Mouse (Mus musculus): ENCODE data around the gene Cdc34b. TPM values are rescaled to one million over a fixed set of nuclear protein-coding genes. Genes with fewer than 3 reads are reported as not detected.

The Cdc34b gene
- polyA plus RNA-seq, 1 experiment from 2014 or later, result 0.40 TPM

DNA sequence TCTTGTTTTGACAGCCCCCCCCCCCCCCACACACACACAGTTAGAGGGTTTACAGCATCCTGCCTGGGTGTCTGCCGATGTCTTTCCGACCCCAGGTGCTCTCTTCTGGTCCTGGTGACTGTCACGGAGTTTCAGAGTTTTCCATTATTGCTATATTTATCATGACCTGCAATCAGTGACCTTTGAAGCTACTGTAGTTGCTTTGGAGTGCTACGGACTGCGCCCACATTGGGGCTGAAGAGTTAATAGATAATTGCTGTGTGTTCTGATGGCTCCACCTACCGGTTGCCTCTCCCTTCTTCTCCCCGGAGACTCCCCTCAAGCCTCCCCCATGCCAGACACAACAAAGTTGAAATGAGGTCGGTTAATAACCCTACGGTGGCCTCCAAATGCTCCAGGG, 24.8 kb upstream of the Cdc34b start:
- H3K9me3 ChIP-seq, result no peaks in the 10 kb centered on the region; the same call in 1 of the 2 replicates
- H3K4me1 ChIP-seq, result peaks cover 24% of the 10 kb centered on the region
- no peaks in the 10 kb centered on the region for H3K36me3 ChIP-seq (replicated peaks)
- H3K27me3 ChIP-seq (replicated peaks; ENCODE audit: low read depth, poor library complexity, severe bottlenecking), result 0 out of 2 replicates have a peak, but pooled peaks cover 12% of the 10 kb centered on the region
- peak overlapping the region; percentile 65; the same call in 1 of the 2 replicates for H3K27ac ChIP-seq (replicated peaks)
- DNase-seq (ENCODE audit: low spot score), result peak; percentile 50
- H3K4me3 ChIP-seq, result peak overlapping the region; percentile 30
- 11% methylated on average over 9 of the region's 9 CpGs for WGBS

DNA sequence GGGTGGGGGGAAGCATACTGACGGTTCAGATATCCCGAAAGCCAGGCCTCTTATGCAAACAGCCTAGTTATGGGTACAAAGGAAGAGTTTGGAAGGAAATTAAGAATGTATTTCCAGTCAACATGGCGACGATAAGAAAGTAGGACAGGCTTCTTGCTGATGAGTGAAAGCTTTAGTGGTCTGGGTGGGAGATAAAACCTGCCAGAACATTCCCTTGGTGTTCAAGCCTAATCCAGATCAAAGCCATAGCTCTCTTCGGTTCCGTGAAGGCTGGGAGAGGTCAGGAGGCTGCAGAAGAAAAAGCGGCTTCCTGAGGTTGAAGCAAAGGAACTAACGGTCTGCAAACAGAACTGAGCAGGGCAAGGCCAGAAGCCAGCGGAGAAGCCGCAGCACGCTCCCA, 24.3 kb upstream of the Cdc34b start:
- H3K4me3 ChIP-seq, result peak overlapping the region; percentile 30
- 0 out of 2 replicates have a peak, but pooled peaks cover 12% of the 10 kb centered on the region for H3K27me3 ChIP-seq (replicated peaks; ENCODE audit: low read depth, poor library complexity, severe bottlenecking)
- DNase-seq (ENCODE audit: low spot score), result no peak
- H3K36me3 ChIP-seq (replicated peaks), result no peaks in the 10 kb centered on the region
- H3K9me3 ChIP-seq, result no peaks in the 10 kb centered on the region; the same call in 1 of the 2 replicates
- peaks cover 24% of the 10 kb centered on the region for H3K4me1 ChIP-seq
- 36% methylated on average over 11 of the region's 11 CpGs for WGBS
- H3K27ac ChIP-seq (replicated peaks), result peak overlapping the region; percentile 65

DNA sequence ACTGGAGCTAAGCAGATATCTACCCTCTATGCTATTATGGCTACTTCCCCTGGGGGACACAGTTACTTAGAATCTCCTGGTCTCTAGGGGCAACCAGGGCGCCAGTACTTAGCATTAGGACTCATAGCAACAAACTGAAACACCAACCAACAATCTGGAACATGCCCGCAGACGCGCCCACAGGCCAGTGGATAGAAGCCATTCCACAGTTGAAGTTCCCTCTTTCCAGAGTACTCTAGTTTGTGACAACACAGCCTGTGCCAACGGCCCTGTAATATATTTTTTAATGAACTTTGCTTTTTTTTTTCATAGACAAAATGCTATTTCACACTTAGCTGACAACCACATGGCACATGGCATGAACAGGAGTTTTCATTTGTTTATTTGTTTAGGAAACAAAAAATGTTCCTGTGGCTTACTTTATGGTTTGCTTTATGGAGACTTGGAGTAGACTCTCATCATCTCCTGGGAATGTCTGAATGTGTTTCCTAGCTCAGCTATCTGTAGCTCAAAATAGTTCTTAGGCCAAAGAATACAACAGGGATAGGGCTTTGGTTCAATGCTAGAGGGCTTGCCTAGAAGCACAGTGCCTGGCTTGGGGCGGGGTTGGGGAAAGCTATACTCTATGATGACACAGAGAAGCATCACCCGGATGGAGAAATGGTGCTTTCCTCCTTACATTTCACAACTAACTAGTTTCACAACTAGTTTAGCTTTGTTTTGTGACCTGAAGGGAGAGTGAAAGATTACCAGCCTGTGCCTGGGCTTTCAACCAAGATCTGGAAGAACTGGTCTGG, 23.3 kb upstream of the Cdc34b start:
- Histone ChIP-seq H3K36me3 (replicated peaks) (no peaks in the 10 kb centered on the region), H3K4me1 (peaks cover 20% of the 10 kb centered on the region), H3K9me3 (no peaks in the 10 kb centered on the region; the same call in 1 of the 2 replicates), H3K27ac (replicated peaks) (no peak overlapping the region), H3K27me3 (replicated peaks; ENCODE audit: low read depth, poor library complexity, severe bottlenecking) (0 out of 2 replicates have a peak, but pooled peaks cover 12% of the 10 kb centered on the region), H3K4me3 (no peak overlapping the region)
- DNase-seq (ENCODE audit: low spot score), result no peak
- WGBS, result 90% methylated on average over 7 of the region's 7 CpGs

DNA sequence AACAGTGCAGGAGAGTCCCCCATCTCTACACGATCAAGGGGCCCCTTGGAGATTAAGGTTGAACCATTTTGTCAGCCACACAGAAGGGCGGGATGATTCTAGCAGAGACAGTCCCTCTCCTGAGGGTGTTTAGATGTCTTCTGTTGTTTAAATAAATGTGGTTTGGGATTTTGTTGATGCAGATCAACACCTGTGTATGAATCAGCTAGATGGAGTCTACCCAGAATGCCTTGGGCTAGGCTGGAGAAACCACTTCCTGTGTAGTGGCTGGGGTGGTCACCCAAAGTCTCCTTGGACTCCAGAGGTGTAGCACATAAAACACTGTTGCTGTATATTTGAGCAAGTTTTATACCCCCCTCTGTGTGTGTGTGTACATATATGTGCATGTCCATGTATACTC, 22.4 kb upstream of the Cdc34b start:
- Histone ChIP-seq H3K4me1 (peaks cover 15% of the 10 kb centered on the region), H3K36me3 (replicated peaks) (no peaks in the 10 kb centered on the region), H3K9me3 (no peaks in the 10 kb centered on the region), H3K27ac (replicated peaks) (no peak overlapping the region), H3K4me3 (no peak overlapping the region), H3K27me3 (replicated peaks; ENCODE audit: low read depth, poor library complexity, severe bottlenecking) (0 out of 2 replicates have a peak, but pooled peaks cover 3% of the 10 kb centered on the region)
- WGBS, result 78% methylated on average over 2 of the region's 2 CpGs
- no peak for DNase-seq (ENCODE audit: low spot score)

DNA sequence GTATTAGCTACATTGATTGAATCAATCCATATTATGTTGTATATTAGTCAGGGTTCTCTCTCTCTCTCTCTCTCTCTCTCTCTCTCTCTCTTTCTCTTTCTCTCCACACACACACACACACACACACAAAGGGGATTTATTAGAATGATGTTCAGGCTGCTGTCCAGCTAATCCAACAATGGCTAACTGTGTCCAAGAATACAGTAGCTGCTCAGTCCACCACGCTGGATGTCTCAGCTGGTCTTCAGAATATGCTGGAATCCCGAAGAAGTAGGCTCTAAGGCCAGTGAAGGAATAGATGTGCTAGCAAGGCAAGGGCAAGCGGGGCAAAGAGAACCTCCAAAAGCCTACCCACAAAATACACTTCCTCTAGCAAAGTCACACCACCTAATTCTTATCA, 14.3 kb upstream of the Cdc34b start:
- Histone ChIP-seq H3K27ac (replicated peaks) (no peak overlapping the region), H3K36me3 (replicated peaks) (no peaks in the 10 kb centered on the region), H3K4me1 (no peaks in the 10 kb centered on the region), H3K27me3 (replicated peaks; ENCODE audit: low read depth, poor library complexity, severe bottlenecking) (no peaks in the 10 kb centered on the region), H3K9me3 (no peaks in the 10 kb centered on the region), H3K4me3 (no peak overlapping the region)
- no peak for DNase-seq (ENCODE audit: low spot score)
- 89% methylated on average over 3 of the region's 3 CpGs for WGBS

DNA sequence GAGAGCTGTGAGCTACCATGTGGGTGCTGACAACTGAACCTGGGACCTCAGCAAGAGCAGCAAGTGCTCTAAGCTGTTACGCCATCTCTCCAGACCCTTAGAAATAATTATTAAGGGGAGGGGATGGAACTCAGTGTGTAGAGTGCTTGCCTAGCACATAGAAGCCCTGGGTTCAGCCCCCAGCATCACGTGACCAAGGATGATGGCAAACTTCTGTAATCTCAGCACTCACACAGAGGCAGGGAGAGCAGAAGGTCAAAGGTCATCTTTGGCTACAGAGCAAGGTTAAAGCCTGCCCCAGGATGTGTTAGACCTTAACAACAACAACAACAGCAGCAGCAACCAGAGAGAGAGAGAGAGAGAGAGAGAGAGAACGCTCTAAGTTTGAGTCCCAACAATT, 13.0 kb upstream of the Cdc34b start:
- DNase-seq (ENCODE audit: low spot score), result no peak
- Histone ChIP-seq H3K4me1 (no peaks in the 10 kb centered on the region), H3K27ac (replicated peaks) (no peak overlapping the region), H3K36me3 (replicated peaks) (no peaks in the 10 kb centered on the region), H3K4me3 (no peak overlapping the region), H3K27me3 (replicated peaks; ENCODE audit: low read depth, poor library complexity, severe bottlenecking) (no peaks in the 10 kb centered on the region), H3K9me3 (no peaks in the 10 kb centered on the region)
- 77% methylated on average over 3 of the region's 3 CpGs for WGBS

DNA sequence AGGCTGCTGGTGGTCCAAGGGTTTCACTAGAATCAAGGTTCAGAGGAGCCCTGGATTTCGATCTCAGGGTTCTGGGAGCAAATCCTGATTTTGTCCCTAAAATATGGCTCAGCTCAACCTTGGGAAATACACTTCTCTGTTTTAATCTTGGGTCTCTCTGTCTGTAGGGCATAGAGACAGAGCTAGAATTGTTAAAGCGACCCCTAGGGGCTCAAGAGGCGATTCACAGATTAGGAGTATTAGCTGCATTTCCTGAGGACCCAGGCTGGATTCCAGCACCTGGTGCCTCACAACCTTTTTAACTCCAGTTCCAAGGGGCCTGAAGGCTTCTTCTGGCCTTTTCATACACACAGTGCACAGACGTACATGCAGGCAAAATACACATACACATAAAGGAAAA, 12.0 kb upstream of the Cdc34b start:
- Histone ChIP-seq H3K4me3 (no peak overlapping the region), H3K27ac (replicated peaks) (no peak overlapping the region), H3K9me3 (no peaks in the 10 kb centered on the region), H3K36me3 (replicated peaks) (no peaks in the 10 kb centered on the region), H3K27me3 (replicated peaks; ENCODE audit: low read depth, poor library complexity, severe bottlenecking) (no peaks in the 10 kb centered on the region), H3K4me1 (no peaks in the 10 kb centered on the region)
- 28% methylated on average over 4 of the region's 4 CpGs for WGBS
- no peak for DNase-seq (ENCODE audit: low spot score)

DNA sequence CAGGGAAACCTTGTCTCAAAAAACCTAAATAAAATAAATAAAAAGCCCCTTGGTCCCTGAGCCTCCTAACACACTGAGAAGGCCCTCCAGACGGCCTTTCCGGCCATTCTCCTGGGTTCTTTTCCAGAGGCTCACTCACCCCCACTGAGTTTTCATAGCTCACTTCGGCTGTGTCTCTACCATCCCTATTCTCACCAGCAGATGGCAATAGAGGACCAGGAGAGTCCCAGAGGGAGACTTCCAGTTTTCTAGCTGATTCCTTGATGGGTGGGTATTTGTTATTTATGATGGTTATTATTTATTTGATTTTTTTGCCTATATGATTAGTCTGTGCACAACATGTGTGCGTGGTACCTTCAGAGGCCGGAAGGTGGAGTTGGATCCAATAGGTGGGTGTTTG, 11.3 kb upstream of the Cdc34b start:
- WGBS, result 27% methylated on average over 5 of the region's 5 CpGs
- Histone ChIP-seq H3K9me3 (no peaks in the 10 kb centered on the region), H3K27ac (replicated peaks) (no peak overlapping the region), H3K27me3 (replicated peaks; ENCODE audit: low read depth, poor library complexity, severe bottlenecking) (no peaks in the 10 kb centered on the region), H3K36me3 (replicated peaks) (no peaks in the 10 kb centered on the region), H3K4me1 (no peaks in the 10 kb centered on the region), H3K4me3 (no peak overlapping the region)
- peak; percentile 56 for DNase-seq (ENCODE audit: low spot score)

DNA sequence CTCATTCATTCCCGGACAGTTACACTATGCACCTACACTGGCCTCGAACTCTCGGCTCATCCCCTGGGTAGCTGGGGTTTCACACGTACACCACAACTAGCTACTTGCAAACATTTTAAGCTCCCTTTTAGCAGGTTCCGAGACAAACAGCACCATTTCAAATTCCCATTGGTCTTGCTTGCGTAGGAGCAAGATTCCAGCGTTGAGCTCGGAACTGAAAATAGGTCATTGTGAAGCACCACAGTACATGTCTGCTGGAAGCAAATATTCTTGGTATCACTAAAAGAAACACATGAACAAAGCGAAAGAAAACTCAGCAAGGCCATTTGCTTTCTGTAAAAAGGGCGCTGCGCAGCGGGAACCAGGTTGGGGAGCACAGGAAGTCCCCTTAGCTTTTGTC, 10.4 kb upstream of the Cdc34b start:
- no peaks in the 10 kb centered on the region for H3K27me3 ChIP-seq (replicated peaks; ENCODE audit: low read depth, poor library complexity, severe bottlenecking)
- no peak for DNase-seq (ENCODE audit: low spot score)
- WGBS, result 89% methylated on average over 12 of the region's 12 CpGs
- H3K27ac ChIP-seq (replicated peaks), result no peak overlapping the region
- H3K9me3 ChIP-seq, result no peaks in the 10 kb centered on the region
- H3K4me3 ChIP-seq, result no peak overlapping the region
- H3K36me3 ChIP-seq (replicated peaks), result no peaks in the 10 kb centered on the region
- no peaks in the 10 kb centered on the region for H3K4me1 ChIP-seq

DNA sequence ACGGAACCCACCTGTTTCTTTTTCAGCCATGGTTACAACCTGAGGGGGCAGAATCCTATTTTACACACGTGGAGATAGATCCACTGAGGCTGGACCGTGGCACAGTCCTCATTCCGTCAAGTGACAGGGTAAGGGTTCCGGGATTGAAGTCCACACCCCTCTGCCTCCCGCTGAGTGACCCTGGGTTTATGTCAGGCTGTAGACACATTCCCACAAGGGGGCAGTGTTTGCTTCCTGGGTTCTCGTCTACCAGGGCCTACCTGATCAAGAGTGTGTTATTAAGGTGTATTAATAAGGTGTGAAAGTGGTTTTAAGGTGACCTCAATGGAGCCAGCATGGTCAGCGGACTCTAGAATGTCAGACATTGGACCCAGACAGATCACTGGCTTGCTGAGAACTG, 8.8 kb upstream of the Cdc34b start:
- Histone ChIP-seq H3K4me3 (no peak overlapping the region), H3K27me3 (replicated peaks; ENCODE audit: low read depth, poor library complexity, severe bottlenecking) (no peaks in the 10 kb centered on the region), H3K36me3 (replicated peaks) (no peaks in the 10 kb centered on the region), H3K27ac (replicated peaks) (no peak overlapping the region), H3K4me1 (no peaks in the 10 kb centered on the region), H3K9me3 (no peaks in the 10 kb centered on the region)
- DNase-seq (ENCODE audit: low spot score), result no peak
- WGBS, result 48% methylated on average over 8 of the region's 8 CpGs

DNA sequence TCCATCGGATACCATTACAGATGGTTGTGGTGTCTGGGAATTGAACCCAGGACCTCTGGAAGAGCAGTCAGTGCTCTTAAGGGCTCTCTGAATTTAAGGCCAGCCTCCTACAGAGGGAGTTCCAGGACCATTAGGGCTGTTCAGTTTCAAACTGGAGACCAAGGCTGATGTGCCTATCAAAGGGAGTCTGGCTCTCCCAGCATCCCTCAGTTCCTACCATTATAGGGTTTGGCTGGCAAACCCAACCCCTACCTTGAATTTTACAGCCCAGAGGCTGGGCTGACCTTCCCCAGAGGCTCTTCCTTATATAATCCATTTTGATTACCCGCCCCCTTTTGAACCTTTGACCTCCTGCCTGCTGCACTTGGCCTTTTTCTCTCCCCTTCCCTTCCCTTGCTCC, 5.8 kb upstream of the Cdc34b start:
- 69% methylated on average over 2 of the region's 2 CpGs for WGBS
- H3K9me3 ChIP-seq, result no peaks in the 10 kb centered on the region
- no peaks in the 10 kb centered on the region for H3K4me1 ChIP-seq
- no peak overlapping the region for H3K4me3 ChIP-seq
- DNase-seq (ENCODE audit: low spot score), result no peak
- no peaks in the 10 kb centered on the region for H3K27me3 ChIP-seq (replicated peaks; ENCODE audit: low read depth, poor library complexity, severe bottlenecking)
- no peaks in the 10 kb centered on the region for H3K36me3 ChIP-seq (replicated peaks)
- no peak overlapping the region for H3K27ac ChIP-seq (replicated peaks)

DNA sequence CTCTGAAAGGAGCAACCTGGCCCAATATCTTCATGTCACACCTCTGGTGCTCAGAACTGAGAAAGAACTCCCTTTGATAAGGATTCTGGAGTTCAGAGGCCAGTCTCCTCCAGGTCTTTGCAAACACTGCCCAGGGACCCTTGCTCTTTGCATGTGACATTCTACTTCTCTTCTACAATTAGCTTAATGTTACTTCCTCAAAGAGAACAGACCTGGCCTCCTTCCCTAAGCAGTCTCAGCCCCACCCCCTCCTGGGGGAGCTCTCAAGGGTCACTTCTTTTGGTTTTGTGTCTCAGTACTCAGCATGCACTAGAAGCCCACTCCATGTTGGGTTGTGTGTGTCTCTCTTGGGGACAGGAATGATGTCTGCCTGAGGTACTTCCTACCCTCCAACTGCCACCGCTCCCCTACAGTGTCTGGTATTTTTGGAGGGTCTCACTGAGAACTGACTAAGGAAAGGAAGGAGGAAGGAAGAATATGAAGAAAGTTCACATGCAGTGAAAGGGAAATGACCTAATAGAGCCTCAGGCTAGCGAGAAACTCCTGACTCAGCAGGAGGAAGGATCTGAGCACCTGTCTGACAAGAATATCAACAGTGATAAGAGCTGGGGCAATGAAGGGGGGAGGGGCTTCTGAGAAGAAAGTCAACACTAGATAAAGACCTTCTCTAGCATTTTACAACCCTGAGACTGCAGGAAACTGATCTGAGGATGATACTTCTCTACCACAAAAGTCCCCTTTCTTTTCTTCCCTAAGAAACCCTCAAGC, 11.5 kb downstream of the Cdc34b start:
- H3K27me3 ChIP-seq (replicated peaks; ENCODE audit: low read depth, poor library complexity, severe bottlenecking), result no peaks in the 10 kb centered on the region

DNA sequence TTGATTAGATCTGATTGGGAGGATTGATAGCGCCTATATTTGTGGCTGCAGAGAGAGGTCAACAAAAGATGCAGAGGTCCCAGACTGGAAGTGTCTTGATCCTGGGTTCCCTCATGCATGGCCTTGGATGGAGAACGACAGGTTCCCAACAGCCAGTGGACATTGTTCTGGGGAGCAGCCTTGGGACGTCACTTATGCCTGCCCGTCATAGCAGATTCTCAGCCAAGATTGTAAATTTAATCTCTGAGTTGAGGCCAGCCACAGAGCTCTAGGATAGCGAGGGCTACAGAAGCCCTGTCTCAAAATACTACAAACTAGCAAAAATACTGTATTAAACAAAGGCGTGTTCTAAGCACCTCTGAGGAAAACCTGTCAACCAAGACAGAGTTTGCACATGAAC, 18.3 kb downstream of the Cdc34b start:
- Histone ChIP-seq H3K27me3 (replicated peaks; ENCODE audit: low read depth, poor library complexity, severe bottlenecking) (no peaks in the 10 kb centered on the region), H3K4me3 (no peak overlapping the region), H3K36me3 (replicated peaks) (no peaks in the 10 kb centered on the region), H3K4me1 (no peaks in the 10 kb centered on the region), H3K27ac (replicated peaks) (no peak overlapping the region), H3K9me3 (no peaks in the 10 kb centered on the region)
- no peak for DNase-seq (ENCODE audit: low spot score)
- 87% methylated on average over 6 of the region's 6 CpGs for WGBS

More for the DNA sequence above, 11.5 kb downstream of the Cdc34b start:
- Histone ChIP-seq H3K9me3 (no peaks in the 10 kb centered on the region), H3K27ac (replicated peaks) (no peak overlapping the region), H3K36me3 (replicated peaks) (no peaks in the 10 kb centered on the region), H3K4me3 (no peak overlapping the region), H3K4me1 (0 out of 2 replicates have a peak, but pooled peaks cover 4% of the 10 kb centered on the region)
- DNase-seq (ENCODE audit: low spot score), result no peak
- WGBS, result 64% methylated on average over 2 of the region's 2 CpGs
